Mouse (Mus musculus): ENCODE data around the gene Ptprd. TPM values are rescaled to one million over a fixed set of nuclear protein-coding genes. Genes with fewer than 3 reads are reported as not detected.
"Not testable (repeated sequence)": the region's sequence is repeated elsewhere in the genome, so short reads cannot be mapped to it uniquely, and the experiment has no call there.

Gene Ptprd
- total RNA-seq, 2 experiments from 2014 or later, result 3.0 to 4.7 TPM

GRCm38 (mm10) chr4:77961711-77962110 lies 250.1 kb downstream of the Ptprd start:
- DNase-seq (ENCODE audit: low spot score), result no peak

- DNase-seq (ENCODE audit: low spot score), result no peak
Measured at GRCm38 (mm10) chr4:77889489-77889888, 322.3 kb downstream of the Ptprd start.

GRCm38 (mm10) chr4:77880213-77880612 lies 331.5 kb downstream of the Ptprd start:
- no peak for DNase-seq (ENCODE audit: low spot score)

GRCm38 (mm10) chr4:77861269-77861668 lies 350.5 kb downstream of the Ptprd start:
- DNase-seq (ENCODE audit: low spot score), result no peak

GRCm38 (mm10) chr4:77797391-77797790 lies 414.4 kb downstream of the Ptprd start:
- not testable (repeated sequence) for DNase-seq (ENCODE audit: low spot score)

- no peak for DNase-seq (ENCODE audit: low spot score)
Measured at GRCm38 (mm10) chr4:77777237-77777636, 434.5 kb downstream of the Ptprd start.

- no peak for DNase-seq (ENCODE audit: low spot score)
Measured at GRCm38 (mm10) chr4:77763790-77764189, 448.0 kb downstream of the Ptprd start.

GRCm38 (mm10) chr4:77743391-77743790 lies 468.4 kb downstream of the Ptprd start:
- no peak for DNase-seq (ENCODE audit: low spot score)

GRCm38 (mm10) chr4:77721908-77722307 lies 489.9 kb downstream of the Ptprd start:
- DNase-seq (ENCODE audit: low spot score), result no peak

GRCm38 (mm10) chr4:77717792-77718191 lies 494.0 kb downstream of the Ptprd start:
- no peak for DNase-seq (ENCODE audit: low spot score)

GRCm38 (mm10) chr4:77710231-77710630 lies 501.5 kb downstream of the Ptprd start:
- no peak for DNase-seq (ENCODE audit: low spot score)

GRCm38 (mm10) chr4:77698294-77698693 lies 513.5 kb downstream of the Ptprd start:
- no peak for DNase-seq (ENCODE audit: low spot score)

GRCm38 (mm10) chr4:77675798-77676197 lies 536.0 kb downstream of the Ptprd start:
- DNase-seq (ENCODE audit: low spot score), result no peak

- no peak for DNase-seq (ENCODE audit: low spot score)
Measured at GRCm38 (mm10) chr4:77664761-77665160, 547.0 kb downstream of the Ptprd start.

- no peak for DNase-seq (ENCODE audit: low spot score)
Measured at GRCm38 (mm10) chr4:77662309-77662708, 549.5 kb downstream of the Ptprd start.

GRCm38 (mm10) chr4:77655669-77656068 lies 556.1 kb downstream of the Ptprd start:
- DNase-seq (ENCODE audit: low spot score), result no peak

GRCm38 (mm10) chr4:77649615-77650325 lies 562.0 kb downstream of the Ptprd start:
- no peak for DNase-seq (ENCODE audit: low spot score)

- DNase-seq (ENCODE audit: low spot score), result no peak
Measured at GRCm38 (mm10) chr4:77648911-77649310, 562.9 kb downstream of the Ptprd start.

- DNase-seq (ENCODE audit: low spot score), result no peak
Measured at GRCm38 (mm10) chr4:77647451-77648137, 564.2 kb downstream of the Ptprd start.

GRCm38 (mm10) chr4:77644435-77644834 lies 567.3 kb downstream of the Ptprd start:
- no peak for DNase-seq (ENCODE audit: low spot score)

GRCm38 (mm10) chr4:77640022-77640421 lies 571.7 kb downstream of the Ptprd start:
- no peak for DNase-seq (ENCODE audit: low spot score)

GRCm38 (mm10) chr4:77613129-77613528 lies 598.6 kb downstream of the Ptprd start:
- no peak for DNase-seq (ENCODE audit: low spot score)

- DNase-seq (ENCODE audit: low spot score), result no peak
Measured at GRCm38 (mm10) chr4:77586624-77587023, 625.1 kb downstream of the Ptprd start.

Measured in gastrocnemius, adult 18-20 months (tissue).